Mouse (Mus musculus) induced T-regulatory cell, adult 2 months (primary cell): ENCODE results near the gene Smoc1.

ENCODE experiments used
- DNase-seq: peaks from one replicate; pipeline ENCODE4 v3.0.0-alpha.2; 2012; ENCODE audit warnings: low read depth

The Smoc1 gene

GRCm38 (mm10) chr12:81168031-81168430, 141.4 kb downstream of the Smoc1 start:
- DNase-seq: no peak

- DNase-seq: no peak
Observed at GRCm38 (mm10) chr12:81168494-81168893, 141.9 kb downstream of the Smoc1 start.

- no peak for DNase-seq
Observed at GRCm38 (mm10) chr12:81170076-81170475, 143.5 kb downstream of the Smoc1 start.

DNA sequence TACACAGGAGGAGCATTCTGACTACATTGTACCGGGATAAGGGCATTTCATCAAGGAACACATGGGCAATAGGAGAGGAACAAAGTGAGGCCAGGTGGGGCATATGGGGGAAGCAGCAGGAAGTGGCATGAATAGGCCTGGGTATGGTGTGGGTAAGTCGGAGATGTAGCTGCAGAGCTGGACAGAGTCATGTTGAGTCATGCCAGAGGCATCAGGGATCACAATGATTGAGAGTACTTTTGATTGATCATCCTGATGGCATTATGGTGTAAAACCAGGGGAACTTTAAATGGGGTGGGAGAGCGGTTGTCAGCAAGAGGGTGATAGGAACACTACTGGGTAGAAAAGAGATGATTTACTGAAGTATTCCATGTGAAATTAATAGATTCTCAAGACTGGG, 146.4 kb downstream of the Smoc1 start:
- DNase-seq: no peak

DNA sequence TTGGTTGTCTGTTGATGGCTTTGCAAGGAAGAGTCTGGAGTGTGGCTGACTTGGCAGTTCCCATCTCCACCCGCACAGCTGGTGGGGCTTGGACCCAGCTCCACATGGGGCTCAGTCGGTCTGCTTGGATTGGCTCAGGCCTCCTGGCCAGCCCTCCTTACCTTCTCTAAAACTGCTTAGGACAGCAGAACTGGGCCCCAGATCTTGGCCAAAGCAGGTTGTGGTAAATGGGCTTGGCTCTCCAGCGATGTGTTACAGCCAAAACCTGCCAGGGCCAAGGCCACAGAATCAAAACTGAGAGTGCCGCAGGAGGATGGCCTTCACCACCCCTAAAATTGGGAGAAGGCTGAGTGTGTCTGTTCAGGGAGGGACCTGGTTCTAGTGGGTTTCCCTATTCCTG, 147.3 kb downstream of the Smoc1 start:
- DNase-seq: no peak

DNA sequence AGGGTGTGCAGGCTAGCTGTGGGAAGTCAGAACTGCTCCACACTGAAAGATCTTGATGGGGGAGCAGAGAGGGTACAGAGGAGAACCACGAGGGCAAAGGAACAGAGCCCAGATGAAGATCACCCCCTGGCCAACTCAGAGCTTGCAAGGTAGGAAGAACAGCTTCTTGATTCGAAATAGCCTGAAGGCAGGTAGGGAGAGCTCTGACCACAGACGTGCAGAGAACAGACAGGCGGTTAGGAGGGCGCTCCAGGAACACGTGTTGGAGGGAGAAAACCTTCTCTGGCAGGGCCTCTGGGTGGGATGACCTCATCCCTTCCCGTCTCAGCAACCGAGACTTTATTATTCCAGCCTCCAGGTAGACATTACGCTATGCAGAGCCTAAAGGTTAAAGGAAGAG, 148.6 kb downstream of the Smoc1 start:
- no peak for DNase-seq

GRCm38 (mm10) chr12:81182073-81182472, 155.5 kb downstream of the Smoc1 start:
- peak; percentile 53 for DNase-seq

GRCm38 (mm10) chr12:81184967-81185366, 158.4 kb downstream of the Smoc1 start:
- DNase-seq: no peak

DNA sequence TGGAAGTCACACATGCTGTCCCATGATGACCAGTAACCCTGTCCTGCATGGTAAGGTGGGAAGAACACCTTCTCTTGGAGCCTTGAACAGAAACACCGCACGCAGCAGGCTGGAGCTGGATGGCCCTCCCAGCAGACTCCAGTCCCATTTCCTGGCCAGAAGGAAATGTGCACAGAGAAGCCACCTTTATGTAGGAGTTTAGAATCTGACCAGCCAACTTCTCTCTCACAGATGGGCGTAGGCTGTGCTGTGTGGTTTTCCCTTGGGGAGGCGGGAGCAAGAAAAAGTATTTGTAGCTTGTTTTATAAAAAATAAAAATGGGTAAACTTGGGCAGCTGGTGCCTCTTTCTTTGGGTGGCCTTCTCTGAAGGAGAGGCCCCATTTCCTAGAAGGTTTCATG, 159.5 kb downstream of the Smoc1 start:
- no peak for DNase-seq

- no peak for DNase-seq
Observed at GRCm38 (mm10) chr12:81186668-81187067, 160.1 kb downstream of the Smoc1 start.

DNA sequence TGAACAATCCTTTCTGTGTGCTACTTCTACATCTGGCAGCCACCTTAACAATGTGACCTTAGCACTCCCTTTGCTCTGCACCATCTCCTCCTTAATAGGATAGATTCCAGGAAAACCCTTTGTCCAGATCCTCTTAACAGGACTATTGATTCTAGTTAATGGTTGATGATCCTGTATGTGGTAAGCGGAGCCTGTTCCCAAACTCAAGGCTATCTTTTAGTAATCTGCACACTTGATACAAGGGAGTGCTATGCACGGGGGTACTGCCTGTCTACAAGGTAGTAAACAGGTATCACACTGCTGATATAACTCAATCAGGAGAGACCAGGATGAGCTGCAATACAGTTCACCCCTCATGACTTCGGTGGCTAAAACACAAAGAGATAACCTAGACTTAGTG, 161.8 kb downstream of the Smoc1 start:
- DNase-seq: no peak

DNA sequence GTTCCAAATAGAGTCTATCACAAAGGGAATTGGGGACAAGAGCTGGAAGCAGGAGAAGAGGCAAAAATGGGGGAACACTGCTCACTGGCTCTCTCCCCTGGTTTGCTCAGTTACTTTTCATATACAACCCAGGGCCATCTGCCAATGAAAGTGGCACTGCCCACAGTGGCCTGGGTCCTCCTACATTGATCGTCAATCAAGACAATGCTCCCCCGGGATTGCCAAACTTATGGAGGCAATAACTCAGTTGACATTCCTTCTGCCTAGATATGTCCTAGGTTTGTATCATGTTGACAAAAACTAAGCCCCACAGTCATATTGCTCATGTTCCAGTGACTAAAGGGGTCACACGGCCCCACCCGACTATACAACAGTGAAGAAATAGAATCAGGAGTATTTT, 162.4 kb downstream of the Smoc1 start:
- no peak for DNase-seq

DNA sequence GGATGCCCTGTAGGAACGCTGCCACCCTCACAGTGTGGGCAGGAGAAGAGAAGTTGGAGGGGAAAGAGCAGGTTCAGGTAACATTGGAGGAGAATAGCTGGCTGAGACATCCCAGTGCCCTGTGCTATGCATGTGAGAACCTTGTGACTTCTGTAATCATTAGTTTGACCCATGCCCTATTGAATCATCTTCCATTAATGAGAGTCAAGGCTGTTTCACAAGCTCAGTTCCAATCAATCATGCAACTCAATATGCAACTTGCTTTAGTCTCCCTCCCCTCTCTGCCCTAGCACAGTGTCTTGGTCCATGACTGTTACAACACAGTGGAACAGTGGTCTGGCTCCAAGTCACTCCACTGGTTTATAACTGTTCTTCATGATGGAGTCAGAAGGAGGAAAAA, 163.0 kb downstream of the Smoc1 start:
- DNase-seq: no peak

DNA sequence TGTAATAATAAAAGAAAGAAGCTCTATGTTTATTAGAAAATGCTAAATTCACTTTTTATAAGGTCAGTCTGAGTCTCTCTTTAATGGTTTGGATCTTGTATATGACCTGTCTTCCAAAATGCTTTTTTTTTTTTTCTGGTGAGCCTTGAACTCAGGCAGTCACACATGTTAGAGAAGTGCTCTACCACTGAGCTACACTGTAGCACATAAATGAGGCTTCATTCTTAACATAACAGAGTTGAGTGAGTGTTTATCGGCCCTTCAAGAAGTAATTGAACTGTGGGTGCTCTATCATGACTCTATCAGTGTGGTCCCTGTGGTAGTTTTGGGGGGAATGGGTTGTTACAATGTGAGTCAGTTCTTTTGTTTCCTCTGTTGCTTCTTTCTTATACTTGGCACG, 167.4 kb downstream of the Smoc1 start:
- no peak for DNase-seq

GRCm38 (mm10) chr12:81197468-81198075, 171.0 kb downstream of the Smoc1 start:
- DNase-seq: no peak

DNA sequence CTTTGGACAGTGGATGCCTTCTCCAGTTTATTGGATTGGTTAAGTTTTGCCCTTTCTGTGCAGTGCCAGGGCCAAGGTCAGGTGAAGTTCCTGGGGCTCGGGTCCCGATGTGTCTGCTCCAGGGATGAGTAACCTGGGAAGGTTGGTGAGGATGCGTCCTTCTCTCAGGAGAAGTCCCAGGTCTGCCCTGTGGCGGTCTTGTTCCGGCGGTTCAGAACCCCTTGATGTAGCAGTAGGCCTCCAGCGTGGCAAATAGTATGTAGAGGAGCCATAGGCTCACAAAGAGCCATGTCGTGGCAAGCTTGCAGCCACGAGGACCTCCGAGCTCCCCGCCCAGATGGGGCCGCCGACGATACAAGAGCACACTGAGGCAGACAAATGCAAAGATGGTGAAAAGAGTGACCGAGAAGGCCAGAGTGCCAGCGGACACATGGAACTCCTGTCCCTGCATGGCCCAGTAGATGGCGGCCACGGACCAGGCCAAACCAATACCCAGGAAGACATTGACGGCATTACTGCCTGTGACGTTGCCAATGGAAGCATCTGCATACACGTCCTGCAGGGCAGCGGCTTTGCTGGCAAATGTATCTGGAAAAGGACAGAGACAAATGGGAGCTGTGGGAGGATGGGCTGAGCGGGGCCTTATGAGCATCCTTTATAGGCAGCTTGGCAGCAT, 172.8 kb downstream of the Smoc1 start:
- peak; percentile 4 for DNase-seq

GRCm38 (mm10) chr12:81203226-81203625, 176.6 kb downstream of the Smoc1 start:
- DNase-seq: no peak

- peak; percentile 25 for DNase-seq
Observed at GRCm38 (mm10) chr12:81205619-81206560, 179.3 kb downstream of the Smoc1 start.

GRCm38 (mm10) chr12:81208559-81208958, 182.0 kb downstream of the Smoc1 start:
- DNase-seq: no peak

GRCm38 (mm10) chr12:81219339-81219738, 192.7 kb downstream of the Smoc1 start:
- no peak for DNase-seq

DNA sequence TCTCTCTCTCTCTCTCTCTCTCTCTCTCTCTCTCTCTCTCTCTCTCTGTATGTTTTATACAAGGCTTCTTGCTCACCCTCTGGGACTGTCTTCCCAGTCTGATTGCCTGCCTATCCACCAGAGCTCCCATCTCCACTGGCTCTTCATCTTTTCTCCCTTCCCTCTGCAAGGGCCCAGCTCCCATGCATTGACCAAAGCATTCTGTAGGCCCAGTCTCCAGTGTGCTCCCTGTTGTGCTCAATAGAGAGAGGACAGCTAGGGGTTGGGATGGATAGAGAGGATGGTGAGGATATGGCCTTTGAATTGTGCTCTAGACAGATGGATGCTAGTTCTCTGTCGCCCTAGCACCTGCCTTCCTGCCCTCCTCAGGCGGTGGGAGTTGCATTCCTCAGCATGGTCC, 196.7 kb downstream of the Smoc1 start:
- no peak for DNase-seq

GRCm38 (mm10) chr12:81224843-81225242, 198.2 kb downstream of the Smoc1 start:
- no peak for DNase-seq
